ENCODE assay signal across 14 mouse cellular contexts in the genomic region with DNA sequence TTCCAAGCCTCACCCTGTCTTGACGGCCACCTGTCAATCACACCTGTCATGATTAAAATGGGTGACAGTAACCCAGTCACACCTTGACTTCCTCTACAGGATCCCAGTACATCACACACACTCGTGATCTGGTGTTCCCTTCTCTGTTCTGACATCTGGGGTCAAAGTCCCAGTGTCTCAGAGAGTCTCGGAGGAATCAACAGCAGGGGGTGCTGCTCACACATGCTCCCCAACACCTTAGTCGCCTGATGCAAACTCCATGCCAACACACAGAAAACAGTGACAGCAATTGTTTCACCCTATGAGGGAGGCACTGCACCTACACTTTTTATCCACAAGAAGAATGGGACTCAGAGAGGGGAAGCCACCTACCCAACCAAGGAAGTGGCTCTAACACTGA. TPM values are rescaled to one million over a fixed set of nuclear protein-coding genes. Genes with fewer than 3 reads are reported as not detected.
A peak's percentile ranks its signal among the peaks of the same experiment; 100 is the strongest.
DNase-seq lines count a peak whose midpoint lies in the region; ATAC-seq and TF ChIP-seq lines count a peak whose summit lies in the region.
"Had no signal": no experiment of that assay in that cellular context is flagged by ENCODE, and none has a peak within 500 bp of the region (broad histone marks: within the 10 kb centered on the region; RNA-seq: fewer than 3 reads in every experiment).

No protein-coding gene starts in this region.

- H3K36me3 ChIP-seq in kidney, embryonic 15.5 days = no peaks in the 10 kb centered on the region
- no peaks in the 10 kb centered on the region for H3K36me3 ChIP-seq in hindbrain, embryonic 13.5 days
- H3K36me3 ChIP-seq: limb, embryonic 13.5 days had no signal

- TF ChIP-seq CTCF in embryonic fibroblast, embryonic 13.5 days (IDR thresholded peaks at IDR 0.05; ENCODE audit: borderline replicate concordance, insufficient read depth, low read length) = peak; percentile 2; the same call in 1 of the 2 replicates

- no peak overlapping the region for H3K27ac ChIP-seq in kidney, embryonic 15.5 days
- H3K27ac ChIP-seq in embryonic fibroblast, embryonic 13.5 days (ENCODE audit: insufficient read depth, low read length) = no peak overlapping the region
- no peak overlapping the region for H3K27ac ChIP-seq in hindbrain, embryonic 13.5 days
- H3K27ac ChIP-seq: forebrain, embryonic 13.5 days; hindbrain, embryonic 14.5 days; limb, embryonic 13.5 days had no signal

- no peaks in the 10 kb centered on the region for H3K27me3 ChIP-seq in kidney, embryonic 15.5 days
- no peaks in the 10 kb centered on the region for H3K27me3 ChIP-seq in hindbrain, embryonic 13.5 days
- H3K27me3 ChIP-seq: forebrain, embryonic 13.5 days; limb, embryonic 13.5 days had no signal

- no peak overlapping the region for H3K4me3 ChIP-seq in kidney, embryonic 15.5 days (replicated peaks)
- H3K4me3 ChIP-seq in embryonic fibroblast, embryonic 13.5 days (ENCODE audit: insufficient read depth, low read length) = no peak overlapping the region
- no peak overlapping the region for H3K4me3 ChIP-seq in hindbrain, embryonic 13.5 days
- H3K4me3 ChIP-seq: forebrain, embryonic 13.5 days; limb, embryonic 13.5 days; myocyte had no signal

- peaks cover 7% of the 10 kb centered on the region; the same call in 1 of the 2 replicates for H3K4me1 ChIP-seq in kidney, embryonic 15.5 days
- no peaks in the 10 kb centered on the region for H3K4me1 ChIP-seq in embryonic fibroblast, embryonic 13.5 days (ENCODE audit: control insufficient read depth, insufficient read depth, low read length)
- peaks cover 15% of the 10 kb centered on the region for H3K4me1 ChIP-seq in hindbrain, embryonic 13.5 days (replicated peaks)

- no peak for ATAC-seq in kidney, embryonic 15.5 days (replicated peaks; ENCODE audit: low FRiP score)
- ATAC-seq in inflammation-experienced regulatory T-cells, adult 6 months = no peak
- ATAC-seq in hindbrain, embryonic 13.5 days (ENCODE audit: low FRiP score) = no peak
- ATAC-seq: forebrain, embryonic 13.5 days; Patski had no signal

- no peak overlapping the region for H3K4me2 ChIP-seq in kidney, embryonic 15.5 days
- no peak overlapping the region for H3K4me2 ChIP-seq in hindbrain, embryonic 13.5 days
- H3K4me2 ChIP-seq: forebrain, embryonic 13.5 days; hindbrain, embryonic 14.5 days; limb, embryonic 13.5 days had no signal

- H3K9ac ChIP-seq in kidney, embryonic 15.5 days = no peak overlapping the region
- no peak overlapping the region for H3K9ac ChIP-seq in hindbrain, embryonic 13.5 days
- H3K9ac ChIP-seq: forebrain, embryonic 13.5 days; hindbrain, embryonic 14.5 days; limb, embryonic 13.5 days had no signal

- intact Hi-C loops in heart, postnatal 25 days (cut with DNase I) = no loop called here

- TF ChIP-seq POLR2A in embryonic fibroblast, embryonic 13.5 days (IDR thresholded peaks at IDR 0.05; ENCODE audit: low read depth, low read length) = no peak

- H3K9me3 ChIP-seq in kidney, embryonic 15.5 days (replicated peaks) = no peaks in the 10 kb centered on the region
- no peaks in the 10 kb centered on the region for H3K9me3 ChIP-seq in hindbrain, embryonic 13.5 days
- H3K9me3 ChIP-seq: forebrain, embryonic 13.5 days; limb, embryonic 13.5 days had no signal

- peak; percentile 25 for DNase-seq in kidney, adult 18-20 months
- peak; percentile 75 for DNase-seq in CD4-positive, CD25-positive, alpha-beta regulatory T cell, adult 2 months (ENCODE audit: low read depth, low spot score)
- peak; percentile 78 for DNase-seq in naive thymus-derived CD4-positive, alpha-beta T cell, adult 2 months (ENCODE audit: low read depth)
- no peak for DNase-seq in heart, postnatal 25 days (ENCODE audit: low spot score)
- DNase-seq: cerebellum, postnatal 14 days had no signal

- 55% methylated on average over 4 of the region's 4 CpGs for WGBS in kidney, embryonic 15.5 days
- WGBS in hindbrain, embryonic 13.5 days = 56% methylated on average over 4 of the region's 4 CpGs

RNA-seq across cellular contexts. Expression of gene Kifc3, which starts 47.2 kb away (rescaled TPM):
- 28.7 and 28.8 TPM in 2 replicates for polyA plus RNA-seq in kidney, embryonic 15.5 days (2015; fragmentation: Nextera tagmentation; extraction: Ambion mirVana)
- polyA plus RNA-seq in embryonic fibroblast, embryonic 13.5 days (2011; ENCODE audit: insufficient read length, low read depth, missing spikeins) = 13.6 and 21.4 TPM in 2 replicates
- 1 to 10 TPM in 1 of 3 experiments, under 1 TPM in 1, not detected in 1; 0.40 to 1.1 TPM for polyA plus RNA-seq in inflammation-experienced regulatory T-cells, adult 6 months (2017; shearing (Covaris generic))
- total RNA-seq in heart, postnatal 25 days (2021) = 10 to 100 TPM; 67.1 to 72.4 TPM
- 16.5 and 20.2 TPM in 2 replicates for polyA plus RNA-seq in hindbrain, embryonic 13.5 days (2015; fragmentation: Nextera tagmentation; extraction: Ambion mirVana)

RNA-seq across cellular contexts. Expression of gene Cngb1, which starts 56.5 kb away (rescaled TPM):
- 0.44 and 0.81 TPM in 2 replicates for polyA plus RNA-seq in kidney, embryonic 15.5 days (2015; fragmentation: Nextera tagmentation; extraction: Ambion mirVana)
- 0.09 and 0.13 TPM in 2 replicates for polyA plus RNA-seq in embryonic fibroblast, embryonic 13.5 days (2011; ENCODE audit: insufficient read length, low read depth, missing spikeins)
- polyA plus RNA-seq in inflammation-experienced regulatory T-cells, adult 6 months (2017; shearing (Covaris generic)) = under 1 TPM in 1 of 3 experiments, not detected in 2; 0.32 TPM
- total RNA-seq in heart, postnatal 25 days (2021) = under 1 TPM; 0.75 to 0.86 TPM
- polyA plus RNA-seq in hindbrain, embryonic 13.5 days (2015; fragmentation: Nextera tagmentation; extraction: Ambion mirVana) = 0.45 and 0.48 TPM in 2 replicates
